Mouse (Mus musculus) hindbrain, embryonic 14.5 days (tissue): ENCODE data around the gene Nexn. TPM values are rescaled to one million over a fixed set of nuclear protein-coding genes. Genes with fewer than 3 reads are reported as not detected.

ENCODE experiments used
- polyA plus RNA-seq: library from polyadenylated mRNA; unstranded; fragments of >200 nt; fragmentation: Nextera tagmentation; extraction: Ambion mirVana; gene quantifications from 2 replicates; pipeline ENCODE4 v1.2.1, GENCODE M21; 2014

Nexn gene
- polyA plus RNA-seq, 1 experiment from 2014 or later, result 1.8 TPM

Other genes starting within 250 kb of the Nexn start
- gene Gipc2, start 100.1 kb downstream of the Nexn start, polyA plus RNA-seq, result 9.2 and 11.7 TPM in 2 replicates
- gene Dnajb4, start 56.0 kb downstream of the Nexn start, polyA plus RNA-seq, result 40.0 and 46.5 TPM in 2 replicates
- 208 and 210 TPM in 2 replicates for gene Fubp1, start 55.9 kb downstream of the Nexn start, polyA plus RNA-seq
- gene Miga1, start 74.1 kb upstream of the Nexn start, polyA plus RNA-seq, result 18.9 and 20.1 TPM in 2 replicates
- gene Usp33, start 80.1 kb upstream of the Nexn start, polyA plus RNA-seq, result 108 and 113 TPM in 2 replicates
- gene Zzz3, start 129.1 kb upstream of the Nexn start, polyA plus RNA-seq, result 32.3 and 38.0 TPM in 2 replicates